Mouse (Mus musculus) forebrain, embryonic 16.5 days (tissue): Measurements from ENCODE around the gene Nav2. TPM values are rescaled to one million over a fixed set of nuclear protein-coding genes. Genes with fewer than 3 reads are reported as not detected.

Source experiments
- ATAC-seq: fragments of 200-750 bp; cut with Nextera tagmentation; 2 replicates; pipeline ENCODE4 v1.8.0; 2017; ENCODE audit warnings: mild to moderate bottlenecking, moderate library complexity
- H3K27ac ChIP-seq: fragments of 300-500 bp; sonication (generic); 2 replicates; pipeline ENCODE4 v1.5.1; 2014; ENCODE audit warnings: low read length, control low read depth
- H3K27me3 ChIP-seq: fragments of 300-500 bp; sonication (generic); replicated peaks from 2 replicates; pipeline ENCODE4 v1.6.1; 2014; ENCODE audit warnings: low read length; ENCODE audit not compliant: control insufficient read depth, insufficient read depth
- H3K36me3 ChIP-seq: fragments of 300-500 bp; sonication (generic); 2 replicates; pipeline ENCODE4 v1.6.1; 2014; ENCODE audit not compliant: control insufficient read depth, insufficient read depth
- H3K4me1 ChIP-seq: fragments of 300-500 bp; sonication (generic); replicated peaks from 2 replicates; pipeline ENCODE4 v1.6.1; 2014; ENCODE audit warnings: low read length; ENCODE audit not compliant: control insufficient read depth, insufficient read depth
- H3K4me2 ChIP-seq: fragments of 300-500 bp; sonication (generic); 2 replicates; pipeline ENCODE4 v1.6.1; 2014; ENCODE audit warnings: mild to moderate bottlenecking, low read length, control low read depth
- H3K4me3 ChIP-seq: fragments of 300-500 bp; sonication (generic); replicated peaks from 2 replicates; pipeline ENCODE4 v1.5.1; 2014; ENCODE audit warnings: mild to moderate bottlenecking, low read length, control low read depth
- H3K9ac ChIP-seq: fragments of 300-500 bp; sonication (generic); replicated peaks from 2 replicates; pipeline ENCODE4 v1.6.1; 2014; ENCODE audit warnings: low read depth, low read length, control low read depth
- H3K9me3 ChIP-seq: fragments of 300-500 bp; sonication (generic); 2 replicates; pipeline ENCODE4 v1.6.1; 2016; ENCODE audit warnings: low read length; ENCODE audit not compliant: control insufficient read depth
- WGBS: fragments of 180-500 bp; shearing (Covaris S2); extraction: QIAGEN DNeasy Blood & Tissue Kit; methylation state at CpG from one replicate; pipeline ENCODE4 v1.1.7; 2014; 5-methylcytosine and 5-hydroxymethylcytosine counted together
- polyA plus RNA-seq: library from polyadenylated mRNA; unstranded; fragments of >200 nt; fragmentation: Nextera tagmentation; extraction: Ambion mirVana; gene quantifications from 2 replicates; pipeline ENCODE4 v1.2.1, GENCODE M21; 2015

Nav2 gene
- polyA plus RNA-seq: 22.0 and 35.2 TPM in 2 replicates

DNA sequence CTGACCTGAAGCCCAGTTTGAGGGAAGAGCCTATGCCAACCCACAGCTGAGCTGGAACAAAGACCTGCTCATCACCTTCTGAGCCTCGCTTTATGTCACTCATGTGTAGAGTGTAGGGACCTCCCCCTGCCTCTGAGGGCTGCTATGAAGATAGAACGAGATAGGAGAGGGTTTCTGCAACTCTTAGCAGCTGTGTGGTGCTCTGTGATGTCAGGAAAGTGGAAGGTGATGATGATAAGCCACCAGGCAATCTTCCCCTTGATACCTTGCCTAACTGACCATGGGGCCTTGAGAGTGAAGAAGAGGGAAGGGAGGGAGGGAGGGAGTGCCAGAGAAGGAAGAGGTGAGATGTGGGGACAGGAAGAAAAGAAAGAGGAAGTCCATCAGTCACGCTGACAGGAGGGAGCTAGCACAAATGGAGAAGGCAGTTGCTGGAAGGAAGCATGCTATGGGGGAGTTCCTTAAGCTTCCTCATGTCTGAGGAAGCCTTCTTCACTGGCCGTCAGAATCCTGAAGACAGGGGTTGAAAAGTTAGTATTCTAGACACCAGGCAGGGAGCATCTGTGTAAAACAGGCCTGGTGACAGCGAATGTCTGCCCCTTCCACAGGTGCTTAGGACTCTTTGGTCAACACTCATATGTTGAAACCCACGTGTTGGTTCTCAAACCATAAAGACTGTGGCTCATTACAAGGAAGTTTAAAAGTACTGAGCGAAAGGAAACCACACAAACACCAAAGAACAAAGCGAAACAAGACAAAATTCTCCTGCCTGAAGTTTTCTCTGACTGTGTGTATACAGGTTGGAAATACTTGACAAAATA, at the start of gene Nav2:
Gene Nav2 (plus strand): TSS at position 196 of the 821 bp plus-strand sequence.
- Histone ChIP-seq H3K27me3 (0 out of 2 replicates have a peak, but pooled peaks cover 2% of the 10 kb centered on the region), H3K9ac (no peak within 1 kb of the TSS), H3K27ac (no peak within 1 kb of the TSS), H3K9me3 (no peaks in the 10 kb centered on the region), H3K36me3 (no peaks in the 10 kb centered on the region), H3K4me3 (no peak within 1 kb of the TSS), H3K4me1 (peaks cover 20% of the 10 kb centered on the region), H3K4me2 (no peak within 1 kb of the TSS)
- 70% methylated on average over 8 of the region's 8 CpGs for WGBS
- ATAC-seq: no peak

DNA sequence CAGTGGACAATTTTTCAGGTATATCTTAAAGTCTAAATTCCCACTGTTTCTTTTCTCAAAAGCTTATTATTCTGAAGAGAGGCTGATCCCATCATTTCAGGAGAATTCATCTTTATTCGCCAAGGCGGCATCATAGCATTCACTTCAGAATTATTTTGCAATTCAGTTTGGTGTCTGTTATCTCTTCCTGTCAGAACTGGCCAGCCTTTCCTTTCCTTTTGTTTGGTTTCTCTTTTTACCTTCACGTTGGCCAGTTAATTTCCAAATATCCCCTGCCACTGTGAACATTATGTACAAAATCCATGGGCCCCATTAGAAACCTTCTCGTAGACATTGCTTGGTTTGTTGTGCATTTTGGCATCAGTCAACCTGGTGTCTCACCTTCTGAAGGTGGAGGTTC, 49.2 kb upstream of the Nav2 start:
- WGBS: 86% methylated on average over 4 of the region's 4 CpGs
- Histone ChIP-seq H3K9me3 (no peaks in the 10 kb centered on the region), H3K27ac (no peak overlapping the region), H3K4me1 (no peaks in the 10 kb centered on the region), H3K4me3 (no peak overlapping the region), H3K36me3 (no peaks in the 10 kb centered on the region), H3K9ac (no peak overlapping the region), H3K4me2 (no peak overlapping the region), H3K27me3 (no peaks in the 10 kb centered on the region)
- ATAC-seq: no peak

DNA sequence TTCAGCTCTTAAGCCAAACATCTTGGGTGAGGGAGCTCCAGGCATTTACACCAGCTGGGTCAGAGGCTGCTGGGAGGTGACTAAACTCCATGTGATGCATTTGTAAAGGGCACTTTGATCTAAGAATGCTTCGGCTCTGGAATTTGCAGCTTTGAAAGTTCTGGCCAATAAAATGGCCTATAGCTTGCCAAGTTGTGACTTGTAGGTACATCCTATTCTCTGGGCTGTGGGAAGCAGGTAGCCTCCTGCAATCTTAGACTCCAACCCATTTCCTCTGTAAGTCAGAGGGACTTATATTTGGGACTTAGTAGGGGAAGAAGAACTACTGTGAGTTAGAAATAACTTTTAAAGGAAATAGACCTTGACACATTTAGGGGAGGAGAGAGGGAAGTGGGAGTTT, 47.6 kb upstream of the Nav2 start:
- H3K27me3 ChIP-seq: no peaks in the 10 kb centered on the region
- no peak overlapping the region for H3K9ac ChIP-seq
- H3K4me1 ChIP-seq: no peaks in the 10 kb centered on the region
- 81% methylated on average over 1 of the region's 1 CpGs for WGBS
- H3K36me3 ChIP-seq: peaks cover under 1% of the 10 kb centered on the region; the same call in 1 of the 2 replicates
- H3K9me3 ChIP-seq: no peaks in the 10 kb centered on the region
- H3K27ac ChIP-seq: no peak overlapping the region
- ATAC-seq: no peak
- H3K4me2 ChIP-seq: no peak overlapping the region
- no peak overlapping the region for H3K4me3 ChIP-seq

DNA sequence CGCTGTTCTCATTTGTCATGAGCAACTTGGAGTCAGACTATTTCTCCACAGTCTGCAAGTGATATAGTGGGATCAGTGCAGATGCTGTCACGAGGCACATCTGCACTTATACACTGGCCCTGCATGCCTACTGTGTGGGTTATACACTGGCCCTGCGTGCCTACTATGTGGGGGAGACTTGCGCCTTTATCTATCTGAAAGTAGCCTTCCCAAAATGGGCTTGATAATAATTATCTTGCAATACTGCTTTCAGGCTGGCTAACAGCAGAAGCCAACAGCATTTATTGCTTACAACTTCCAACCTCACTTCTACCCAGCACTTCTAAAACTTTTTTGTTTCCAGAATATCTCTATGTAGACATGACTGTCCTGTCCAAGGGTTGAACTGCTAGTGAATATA, 46.7 kb upstream of the Nav2 start:
- Histone ChIP-seq H3K4me3 (no peak overlapping the region), H3K36me3 (peaks cover 3% of the 10 kb centered on the region), H3K4me1 (no peaks in the 10 kb centered on the region), H3K27ac (no peak overlapping the region), H3K9me3 (no peaks in the 10 kb centered on the region), H3K4me2 (no peak overlapping the region), H3K27me3 (no peaks in the 10 kb centered on the region), H3K9ac (no peak overlapping the region)
- no peak for ATAC-seq
- whole genome bisulfite sequencing: 94% methylated on average over 4 of the region's 4 CpGs

DNA sequence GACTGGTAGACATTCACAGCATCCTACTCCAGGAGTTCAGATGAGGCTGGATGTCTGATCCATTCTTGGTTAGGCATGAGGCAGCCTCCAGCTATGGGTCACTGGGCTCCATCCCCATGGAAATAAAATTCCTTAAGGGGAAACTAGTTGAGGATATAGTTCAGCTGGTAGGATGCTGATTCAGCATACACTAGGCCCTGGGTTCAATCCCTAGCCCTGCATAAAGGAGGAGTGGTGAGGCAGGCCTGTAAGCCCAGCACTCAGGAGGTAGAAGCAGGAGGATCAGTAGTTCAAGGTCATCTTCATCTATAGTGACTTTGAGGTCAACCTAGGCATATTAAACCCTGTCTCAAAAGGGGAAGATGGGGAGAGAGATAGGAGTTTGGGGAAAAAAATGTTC, 44.3 kb upstream of the Nav2 start:
- H3K9me3 ChIP-seq: no peaks in the 10 kb centered on the region
- ATAC-seq: no peak
- no peaks in the 10 kb centered on the region for H3K27me3 ChIP-seq
- H3K4me3 ChIP-seq: no peak overlapping the region
- H3K9ac ChIP-seq: no peak overlapping the region
- H3K4me2 ChIP-seq: no peak overlapping the region
- peaks cover 3% of the 10 kb centered on the region for H3K36me3 ChIP-seq
- H3K27ac ChIP-seq: no peak overlapping the region
- no peaks in the 10 kb centered on the region for H3K4me1 ChIP-seq

DNA sequence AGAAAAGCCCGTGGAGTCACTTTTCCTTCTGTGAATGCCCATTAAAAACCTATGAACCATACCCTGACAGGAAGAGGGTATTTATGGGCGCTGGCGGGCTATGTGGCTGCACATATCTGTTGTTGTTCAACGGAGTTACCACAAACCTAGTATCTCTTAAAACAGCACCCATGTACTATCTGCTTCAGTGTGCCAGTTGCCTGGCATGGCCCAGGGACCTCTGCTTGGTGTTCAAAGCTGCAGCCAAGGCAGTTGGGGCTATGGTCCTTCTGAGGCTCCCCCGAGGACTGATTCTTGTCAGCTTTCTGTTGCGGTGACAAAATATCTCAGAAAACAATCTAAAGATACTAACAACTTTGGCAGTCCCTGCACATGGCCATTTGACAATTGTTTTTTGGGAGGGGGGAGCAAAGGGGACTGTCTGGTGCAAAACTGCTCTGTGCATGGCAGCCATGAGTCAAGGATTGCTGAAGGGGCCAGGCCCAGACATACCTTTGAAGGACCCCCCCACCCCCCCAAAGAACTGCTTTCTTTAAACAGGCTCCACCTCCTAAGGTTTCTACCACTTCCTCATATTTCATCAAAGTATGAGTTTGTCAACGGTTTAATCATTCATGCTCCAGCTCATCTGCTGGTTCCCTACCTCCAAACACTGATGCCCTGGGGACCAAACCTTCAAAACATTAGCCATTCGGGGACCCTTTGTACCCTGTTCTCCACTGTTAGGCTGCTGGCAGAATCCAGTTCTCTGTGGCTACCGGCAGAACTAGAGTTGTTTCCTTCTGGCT, 43.7 kb upstream of the Nav2 start:
- Histone ChIP-seq H3K9ac (no peak overlapping the region), H3K27me3 (no peaks in the 10 kb centered on the region), H3K4me1 (no peaks in the 10 kb centered on the region), H3K4me3 (no peak overlapping the region), H3K4me2 (no peak overlapping the region), H3K36me3 (peaks cover 3% of the 10 kb centered on the region), H3K9me3 (no peaks in the 10 kb centered on the region), H3K27ac (no peak overlapping the region)
- 89% methylated on average over 9 of the region's 9 CpGs for WGBS
- ATAC-seq: no peak

DNA sequence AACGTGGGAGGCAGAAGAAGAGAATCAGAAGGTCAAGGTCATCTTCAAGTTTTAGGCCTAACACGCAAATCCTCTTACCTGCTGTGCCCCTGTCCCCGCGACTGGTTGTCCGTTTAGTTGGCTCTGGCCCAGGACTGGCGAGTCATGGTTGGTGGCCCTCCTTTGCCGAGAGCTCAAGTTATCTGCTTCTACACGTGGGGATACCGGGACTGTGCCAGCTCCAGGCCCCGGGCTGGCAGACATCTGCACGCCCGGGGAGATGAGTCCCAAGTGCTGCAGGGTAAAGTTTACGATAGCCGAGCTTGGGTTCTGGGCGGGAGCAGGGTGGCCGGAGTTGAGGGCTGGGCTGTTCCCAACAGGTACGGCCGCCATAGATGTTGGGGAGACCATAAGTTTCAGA, 40.9 kb upstream of the Nav2 start:
- Histone ChIP-seq H3K9me3 (no peaks in the 10 kb centered on the region), H3K27me3 (no peaks in the 10 kb centered on the region), H3K27ac (no peak overlapping the region), H3K9ac (no peak overlapping the region), H3K4me2 (no peak overlapping the region), H3K4me1 (no peaks in the 10 kb centered on the region), H3K4me3 (no peak overlapping the region), H3K36me3 (peaks cover 3% of the 10 kb centered on the region)
- WGBS: 90% methylated on average over 18 of the region's 18 CpGs
- no peak for ATAC-seq

DNA sequence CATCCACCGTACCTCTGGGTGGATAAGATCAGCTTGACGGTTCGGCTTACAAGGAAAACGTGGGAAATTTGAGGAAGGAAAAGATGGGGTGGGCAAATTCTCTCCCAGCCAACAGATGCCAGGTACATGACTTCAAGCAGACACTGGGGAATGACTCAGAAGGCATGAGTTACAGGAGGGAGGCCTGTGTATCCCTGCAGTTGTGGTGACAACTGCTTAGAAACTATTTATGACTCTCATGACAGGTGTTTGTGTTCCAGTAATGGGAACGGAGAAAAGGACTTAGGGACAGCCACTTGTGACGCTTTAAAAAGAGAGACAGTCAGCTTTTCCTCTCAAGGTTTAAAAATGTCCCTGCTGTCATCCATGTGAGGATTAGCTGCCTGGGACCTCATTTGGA, 38.4 kb upstream of the Nav2 start:
- H3K9ac ChIP-seq: no peak overlapping the region
- peaks cover 3% of the 10 kb centered on the region for H3K36me3 ChIP-seq
- H3K4me2 ChIP-seq: no peak overlapping the region
- WGBS: 94% methylated on average over 6 of the region's 6 CpGs
- peaks cover 5% of the 10 kb centered on the region; the same call in 1 of the 2 replicates for H3K4me1 ChIP-seq
- H3K4me3 ChIP-seq: no peak overlapping the region
- H3K9me3 ChIP-seq: no peaks in the 10 kb centered on the region
- no peak overlapping the region for H3K27ac ChIP-seq
- H3K27me3 ChIP-seq: no peaks in the 10 kb centered on the region
- ATAC-seq: no peak

DNA sequence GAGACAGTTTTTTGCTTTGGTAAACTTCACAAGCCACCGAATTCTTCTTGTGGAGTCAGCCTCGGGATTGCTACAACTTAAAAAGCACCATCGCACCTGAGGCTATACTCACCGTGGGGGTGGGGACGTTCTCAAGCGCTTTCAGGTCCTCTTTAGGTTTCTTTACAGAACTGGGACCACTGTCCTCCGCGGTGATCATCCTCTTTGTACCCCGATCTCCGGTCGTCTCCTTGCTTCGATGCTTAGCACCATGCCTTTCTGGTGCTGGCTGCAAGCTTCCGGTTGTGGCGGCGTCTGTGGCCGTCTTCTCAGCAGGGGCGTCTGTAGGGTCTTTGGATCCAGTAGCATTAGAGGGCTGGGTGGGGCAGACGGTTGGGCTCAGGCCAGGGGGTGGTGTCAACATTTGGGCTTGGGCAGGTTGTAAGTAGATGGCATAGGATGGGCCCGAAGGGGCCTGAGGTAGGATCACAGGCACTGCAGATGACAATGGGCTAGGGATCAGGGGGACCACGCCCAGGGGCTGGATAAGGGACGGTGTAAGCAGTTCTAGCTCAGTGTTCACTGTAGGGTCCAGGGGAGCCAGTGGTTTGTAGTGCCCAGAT, 37.8 kb upstream of the Nav2 start:
- H3K9me3 ChIP-seq: no peaks in the 10 kb centered on the region
- peaks cover 5% of the 10 kb centered on the region; the same call in 1 of the 2 replicates for H3K4me1 ChIP-seq
- H3K27ac ChIP-seq: no peak overlapping the region
- no peak overlapping the region for H3K9ac ChIP-seq
- peaks cover 3% of the 10 kb centered on the region for H3K36me3 ChIP-seq
- no peak overlapping the region for H3K4me2 ChIP-seq
- ATAC-seq: no peak
- no peak overlapping the region for H3K4me3 ChIP-seq
- WGBS: 95% methylated on average over 21 of the region's 21 CpGs
- no peaks in the 10 kb centered on the region for H3K27me3 ChIP-seq
